Mouse (Mus musculus): ENCODE results near the gene Nras. TPM values are rescaled to one million over a fixed set of nuclear protein-coding genes. Genes with fewer than 3 reads are reported as not detected.

Nras gene
- polyA plus RNA-seq (2015; fragmentation: Nextera tagmentation; extraction: Ambion mirVana), result 102 and 104 TPM in 2 replicates

- peak; percentile 99 for ATAC-seq (ENCODE audit: low FRiP score, low TSS enrichment)
- Histone ChIP-seq H3K9ac (replicated peaks; ENCODE audit: low read length) (peak within 1 kb of the TSS; percentile 84), H3K27me3 (ENCODE audit: insufficient read depth, low read length) (no peaks in the 10 kb centered on the region), H3K4me3 (ENCODE audit: low read length) (peak within 1 kb of the TSS; percentile 77), H3K4me2 (replicated peaks; ENCODE audit: low read depth, low read length) (peak within 1 kb of the TSS; percentile 77), H3K36me3 (ENCODE audit: insufficient read depth, low read length) (peaks cover 54% of the 10 kb centered on the region), H3K4me1 (ENCODE audit: insufficient read depth, low read length) (peaks cover 10% of the 10 kb centered on the region), H3K27ac (ENCODE audit: low read length) (peak within 1 kb of the TSS; percentile 95), H3K9me3 (ENCODE audit: low read length) (no peaks in the 10 kb centered on the region)
- WGBS, result 2% methylated on average over 46 of the region's 46 CpGs
Observed at GRCm38 (mm10) chr3:103058207-103059157, at the start of gene Nras. Nras (plus strand) TSS chr3:103058285.

GRCm38 (mm10) chr3:103017350-103017749, 40.7 kb upstream of the Nras start:
- Histone ChIP-seq H3K9me3 (ENCODE audit: low read length) (no peaks in the 10 kb centered on the region), H3K9ac (replicated peaks; ENCODE audit: low read length) (no peak overlapping the region), H3K4me1 (ENCODE audit: insufficient read depth, low read length) (peaks cover 10% of the 10 kb centered on the region), H3K36me3 (ENCODE audit: insufficient read depth, low read length) (no peaks in the 10 kb centered on the region), H3K4me3 (ENCODE audit: low read length) (no peak overlapping the region), H3K4me2 (replicated peaks; ENCODE audit: low read depth, low read length) (no peak overlapping the region), H3K27ac (ENCODE audit: low read length) (no peak overlapping the region), H3K27me3 (ENCODE audit: insufficient read depth, low read length) (no peaks in the 10 kb centered on the region)
- WGBS, result 86% methylated on average over 2 of the region's 2 CpGs
- no peak for ATAC-seq (ENCODE audit: low FRiP score, low TSS enrichment)

GRCm38 (mm10) chr3:103019462-103019861, 38.6 kb upstream of the Nras start:
- Histone ChIP-seq H3K4me3 (ENCODE audit: low read length) (peak overlapping the region; percentile 96; the same call in 1 of the 2 replicates), H3K9ac (replicated peaks; ENCODE audit: low read length) (peak overlapping the region; percentile 99; the same call in 1 of the 2 replicates), H3K27ac (ENCODE audit: low read length) (peak overlapping the region; percentile 97), H3K4me1 (ENCODE audit: insufficient read depth, low read length) (peaks cover 16% of the 10 kb centered on the region), H3K9me3 (ENCODE audit: low read length) (no peaks in the 10 kb centered on the region), H3K4me2 (replicated peaks; ENCODE audit: low read depth, low read length) (peak overlapping the region; percentile 65), H3K27me3 (ENCODE audit: insufficient read depth, low read length) (no peaks in the 10 kb centered on the region), H3K36me3 (ENCODE audit: insufficient read depth, low read length) (no peaks in the 10 kb centered on the region)
- no peak for ATAC-seq (ENCODE audit: low FRiP score, low TSS enrichment)
- WGBS, result 92% methylated on average over 2 of the region's 2 CpGs

- Histone ChIP-seq H3K4me1 (ENCODE audit: insufficient read depth, low read length) (peaks cover 18% of the 10 kb centered on the region), H3K9me3 (ENCODE audit: low read length) (no peaks in the 10 kb centered on the region), H3K9ac (replicated peaks; ENCODE audit: low read length) (peak within 1 kb of the TSS; percentile 99), H3K36me3 (ENCODE audit: insufficient read depth, low read length) (no peaks in the 10 kb centered on the region), H3K4me3 (ENCODE audit: low read length) (peak within 1 kb of the TSS; percentile 96), H3K27me3 (ENCODE audit: insufficient read depth, low read length) (no peaks in the 10 kb centered on the region), H3K27ac (ENCODE audit: low read length) (peak within 1 kb of the TSS; percentile 97), H3K4me2 (replicated peaks; ENCODE audit: low read depth, low read length) (peak within 1 kb of the TSS; percentile 65)
- under 1% methylated on average over 55 of the region's 55 CpGs for WGBS
- ATAC-seq (ENCODE audit: low FRiP score, low TSS enrichment), result peak; percentile 96
Observed at GRCm38 (mm10) chr3:103020249-103020942, 37.7 kb upstream of the Nras start, which contains the start of gene Csde1. Csde1 (plus strand) TSS chr3:103020426.

- WGBS, result 0% methylated on average over 35 of the region's 37 CpGs
- ATAC-seq (ENCODE audit: low FRiP score, low TSS enrichment), result peak; percentile 95
- Histone ChIP-seq H3K27me3 (ENCODE audit: insufficient read depth, low read length) (no peaks in the 10 kb centered on the region), H3K4me1 (ENCODE audit: insufficient read depth, low read length) (peaks cover 18% of the 10 kb centered on the region), H3K27ac (ENCODE audit: low read length) (peak overlapping the region; percentile 97), H3K9ac (replicated peaks; ENCODE audit: low read length) (peak overlapping the region; percentile 99), H3K4me3 (ENCODE audit: low read length) (peak overlapping the region; percentile 96), H3K36me3 (ENCODE audit: insufficient read depth, low read length) (no peaks in the 10 kb centered on the region), H3K9me3 (ENCODE audit: low read length) (no peaks in the 10 kb centered on the region), H3K4me2 (replicated peaks; ENCODE audit: low read depth, low read length) (peak overlapping the region; percentile 65)
Observed at GRCm38 (mm10) chr3:103020943-103021638, 37.0 kb upstream of the Nras start.

GRCm38 (mm10) chr3:103026174-103026573, 31.9 kb upstream of the Nras start:
- Histone ChIP-seq H3K36me3 (ENCODE audit: insufficient read depth, low read length) (peaks cover 25% of the 10 kb centered on the region), H3K9ac (replicated peaks; ENCODE audit: low read length) (no peak overlapping the region), H3K4me1 (ENCODE audit: insufficient read depth, low read length) (peaks cover 14% of the 10 kb centered on the region), H3K4me3 (ENCODE audit: low read length) (no peak overlapping the region), H3K9me3 (ENCODE audit: low read length) (no peaks in the 10 kb centered on the region), H3K27ac (ENCODE audit: low read length) (no peak overlapping the region), H3K4me2 (replicated peaks; ENCODE audit: low read depth, low read length) (no peak overlapping the region), H3K27me3 (ENCODE audit: insufficient read depth, low read length) (no peaks in the 10 kb centered on the region)
- whole genome bisulfite sequencing, result 95% methylated on average over 1 of the region's 1 CpGs
- ATAC-seq (ENCODE audit: low FRiP score, low TSS enrichment), result no peak

- Histone ChIP-seq H3K27ac (ENCODE audit: low read length) (no peak overlapping the region), H3K4me3 (ENCODE audit: low read length) (no peak overlapping the region), H3K36me3 (ENCODE audit: insufficient read depth, low read length) (peaks cover 45% of the 10 kb centered on the region), H3K4me2 (replicated peaks; ENCODE audit: low read depth, low read length) (no peak overlapping the region), H3K27me3 (ENCODE audit: insufficient read depth, low read length) (no peaks in the 10 kb centered on the region), H3K9me3 (ENCODE audit: low read length) (no peaks in the 10 kb centered on the region), H3K4me1 (ENCODE audit: insufficient read depth, low read length) (no peaks in the 10 kb centered on the region), H3K9ac (replicated peaks; ENCODE audit: low read length) (no peak overlapping the region)
- WGBS, result 88% methylated on average over 6 of the region's 6 CpGs
- no peak for ATAC-seq (ENCODE audit: low FRiP score, low TSS enrichment)
Observed at GRCm38 (mm10) chr3:103040285-103040684, 17.8 kb upstream of the Nras start.

- H3K4me2 ChIP-seq (replicated peaks; ENCODE audit: low read depth, low read length), result no peak overlapping the region
Observed at GRCm38 (mm10) chr3:103040861-103041379, 17.2 kb upstream of the Nras start.

GRCm38 (mm10) chr3:103056016-103056595, 2.0 kb upstream of the Nras start:
- ATAC-seq (ENCODE audit: low FRiP score, low TSS enrichment), result no peak

More at GRCm38 (mm10) chr3:103040861-103041379, 17.2 kb upstream of the Nras start:
- H3K9me3 ChIP-seq (ENCODE audit: low read length), result no peaks in the 10 kb centered on the region
- no peak overlapping the region for H3K4me3 ChIP-seq (ENCODE audit: low read length)
- H3K9ac ChIP-seq (replicated peaks; ENCODE audit: low read length), result no peak overlapping the region
- 90% methylated on average over 1 of the region's 1 CpGs for WGBS
- ATAC-seq (ENCODE audit: low FRiP score, low TSS enrichment), result no peak
- no peaks in the 10 kb centered on the region for H3K4me1 ChIP-seq (ENCODE audit: insufficient read depth, low read length)
- H3K27me3 ChIP-seq (ENCODE audit: insufficient read depth, low read length), result no peaks in the 10 kb centered on the region
- no peak overlapping the region for H3K27ac ChIP-seq (ENCODE audit: low read length)
- peaks cover 48% of the 10 kb centered on the region for H3K36me3 ChIP-seq (ENCODE audit: insufficient read depth, low read length)

More at GRCm38 (mm10) chr3:103056016-103056595, 2.0 kb upstream of the Nras start:
- Histone ChIP-seq H3K9me3 (ENCODE audit: low read length) (no peaks in the 10 kb centered on the region), H3K36me3 (ENCODE audit: insufficient read depth, low read length) (peaks cover 51% of the 10 kb centered on the region), H3K4me3 (ENCODE audit: low read length) (no peak overlapping the region), H3K27me3 (ENCODE audit: insufficient read depth, low read length) (no peaks in the 10 kb centered on the region), H3K9ac (replicated peaks; ENCODE audit: low read length) (no peak overlapping the region), H3K27ac (ENCODE audit: low read length) (no peak overlapping the region), H3K4me1 (ENCODE audit: insufficient read depth, low read length) (peaks cover 10% of the 10 kb centered on the region), H3K4me2 (replicated peaks; ENCODE audit: low read depth, low read length) (no peak overlapping the region)
- whole genome bisulfite sequencing, result 83% methylated on average over 5 of the region's 5 CpGs
